Mouse (Mus musculus) CD4-positive helper T cell, adult 2 months (primary cell): ENCODE data around the gene Bpifc.
"Not testable (repeated sequence)": the region's sequence is repeated elsewhere in the genome, so short reads cannot be mapped to it uniquely, and the experiment has no call there.

ENCODE experiments used
- DNase-seq: peaks from one replicate; pipeline ENCODE4 v3.0.0-alpha.2; 2012; ENCODE audit warnings: low read depth, missing footprints, low spot score

The Bpifc gene

DNA sequence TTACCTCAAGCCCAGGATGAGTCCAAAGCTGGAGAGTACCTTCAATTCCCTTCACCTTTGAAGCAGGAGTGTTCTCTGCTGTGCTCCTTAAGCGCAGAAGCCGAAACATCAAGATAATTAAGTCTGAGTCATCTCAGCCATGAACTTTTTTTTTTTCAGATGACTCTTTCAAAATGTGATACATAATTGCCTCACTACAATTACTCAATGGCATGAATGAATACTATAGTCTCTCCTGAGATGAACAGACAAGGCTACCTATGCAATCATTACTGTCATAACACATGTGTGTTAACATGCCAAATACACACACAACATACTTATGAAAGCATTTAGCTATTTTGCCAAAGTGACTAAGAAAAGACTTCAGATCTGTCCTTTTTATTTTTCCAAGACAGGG is at the start of gene Bpifc:
Gene Bpifc, minus strand, starts transcription at position 115 of the 400 bp plus-strand sequence.
- DNase-seq, result no peak

DNA sequence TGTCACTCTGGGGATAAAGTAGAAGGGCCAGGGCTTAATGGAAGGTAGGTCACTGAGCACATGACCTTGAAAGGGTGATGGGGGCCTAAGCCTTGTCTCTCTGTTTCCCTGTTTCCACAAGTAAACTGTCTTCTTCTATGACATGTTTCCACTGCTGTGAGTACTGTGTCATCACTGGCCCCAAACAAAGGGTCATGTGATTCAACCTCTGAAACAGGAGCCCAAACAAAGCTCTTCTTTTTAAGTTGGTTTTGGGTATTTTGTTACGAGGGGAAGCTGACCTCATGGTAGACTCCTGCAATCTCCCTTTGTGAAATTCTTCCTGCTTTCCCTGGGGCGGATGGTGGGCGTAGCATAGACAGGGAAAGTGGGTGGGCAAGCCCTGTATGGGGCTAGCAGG is 48.6 kb upstream of the Bpifc start:
- DNase-seq, result no peak

DNA sequence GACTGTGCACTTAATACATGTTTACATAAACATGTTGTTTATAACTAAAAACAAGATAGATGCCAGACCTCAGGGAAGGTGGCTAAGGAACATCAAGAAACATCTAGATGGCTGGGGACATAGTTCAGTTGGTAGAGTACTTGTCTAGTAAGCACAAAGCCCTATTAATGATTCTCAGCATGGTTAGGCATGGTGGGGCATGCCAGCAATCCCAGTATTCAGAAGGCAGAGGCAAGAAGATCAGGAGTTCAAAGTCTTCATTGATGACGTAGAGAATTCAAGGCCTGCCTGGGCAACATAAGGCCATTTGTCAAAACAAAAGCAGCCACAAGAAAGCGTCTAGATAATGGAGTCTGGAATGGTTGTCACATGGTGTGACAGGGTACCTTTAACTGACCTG is 46.0 kb upstream of the Bpifc start:
- DNase-seq, result no peak

DNA sequence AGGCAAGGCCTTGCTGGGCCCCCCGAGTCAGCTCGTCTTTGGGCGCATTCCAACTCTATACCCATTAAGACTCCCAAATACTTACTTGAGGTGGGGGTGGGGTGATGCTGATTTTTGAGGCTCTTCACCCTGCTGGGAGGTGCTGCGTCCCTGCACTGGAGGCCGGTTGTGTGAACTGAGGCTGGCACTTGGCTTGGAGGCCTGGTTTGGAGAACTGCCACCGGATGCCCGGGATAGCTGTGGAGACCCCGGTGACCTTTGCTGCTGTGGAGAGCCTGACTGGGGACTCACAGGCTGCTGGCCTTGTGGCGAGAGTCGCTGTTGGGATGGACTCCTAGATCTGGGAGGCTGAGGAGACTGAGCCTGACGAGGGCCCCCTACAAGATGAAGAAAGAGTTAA is 45.6 kb upstream of the Bpifc start:
- no peak for DNase-seq

DNA sequence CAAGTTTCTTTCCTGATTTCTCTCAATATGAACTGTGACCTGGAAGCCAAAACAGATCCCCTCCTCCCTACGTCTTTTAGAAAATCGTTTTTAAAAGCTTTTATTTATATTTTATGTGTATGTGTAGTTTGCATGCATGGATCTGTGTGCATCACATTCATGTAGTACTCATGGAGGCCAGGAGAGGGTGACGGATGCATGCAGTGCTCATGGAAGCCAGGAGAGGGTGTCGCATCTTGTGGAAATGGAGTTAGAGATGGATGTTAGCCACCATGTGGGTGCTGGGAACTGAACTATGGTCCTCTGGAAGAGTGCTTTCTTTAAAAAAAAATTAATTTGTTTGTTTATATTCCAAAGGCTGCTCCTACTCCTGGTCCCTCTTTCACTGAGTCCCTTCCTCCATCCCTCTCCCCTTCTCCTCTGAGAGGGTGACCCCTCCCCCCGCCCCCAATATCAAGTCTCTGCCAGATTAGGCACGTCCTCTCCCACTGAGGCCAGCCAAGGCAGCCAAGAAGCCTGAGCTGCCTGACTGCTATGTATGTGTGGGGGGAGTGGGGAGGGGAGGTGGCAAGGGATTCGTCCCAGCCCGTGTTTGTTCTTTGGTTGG is 44.7 kb upstream of the Bpifc start:
- no peak for DNase-seq

DNA sequence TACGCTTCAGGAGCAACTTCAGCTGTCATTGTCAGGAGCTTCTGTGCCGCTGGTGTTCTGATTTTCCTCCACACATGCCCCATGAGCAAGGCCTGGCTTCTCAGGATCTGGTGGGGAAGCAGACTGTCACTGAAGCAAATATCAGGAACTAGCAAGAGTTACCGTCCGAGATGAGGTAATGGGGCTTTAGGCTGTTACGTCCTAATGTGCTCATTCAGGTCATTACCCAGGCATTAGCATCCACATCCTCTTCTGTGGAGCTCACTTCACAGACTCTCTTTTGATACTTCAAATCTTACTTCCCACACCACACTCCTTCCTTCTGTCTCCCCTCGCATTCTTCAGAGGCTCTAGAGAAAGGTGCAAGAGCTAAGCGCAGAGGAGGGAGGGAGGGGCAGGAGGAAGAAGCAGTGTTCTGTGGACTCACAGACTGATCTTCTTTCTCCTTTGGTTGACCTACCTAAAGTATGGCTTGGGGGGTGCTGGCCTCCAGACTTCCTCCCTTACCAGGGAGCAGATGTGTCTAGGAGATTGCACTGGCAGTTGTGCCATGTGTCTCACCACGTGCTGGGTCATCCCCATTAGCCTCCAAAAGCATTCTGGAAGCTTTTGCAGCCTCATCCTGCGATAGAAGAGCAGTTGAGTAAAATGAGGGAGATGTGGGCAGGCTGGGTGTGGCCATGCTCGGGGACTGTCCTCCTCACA is 41.3 kb upstream of the Bpifc start:
- no peak for DNase-seq

DNA sequence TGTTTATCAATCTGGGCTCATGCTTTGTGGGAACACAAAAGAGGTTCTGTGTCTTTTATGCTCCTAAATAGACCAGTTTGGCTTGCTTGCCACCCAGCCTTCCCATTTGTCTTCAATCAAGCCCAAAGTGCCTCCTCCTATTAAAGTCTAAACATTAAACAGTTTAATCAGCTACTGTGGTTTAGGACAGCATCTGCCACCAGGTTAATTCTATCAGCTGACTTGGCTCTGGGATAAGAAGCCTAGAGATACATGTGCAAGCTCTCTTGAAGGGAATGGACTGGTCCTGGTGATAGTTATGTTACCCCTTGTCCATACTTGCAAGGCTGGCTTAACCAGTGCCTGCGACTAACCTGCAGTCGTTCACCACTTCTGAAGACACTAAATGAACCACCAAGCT is 38.8 kb upstream of the Bpifc start:
- DNase-seq, result no peak

DNA sequence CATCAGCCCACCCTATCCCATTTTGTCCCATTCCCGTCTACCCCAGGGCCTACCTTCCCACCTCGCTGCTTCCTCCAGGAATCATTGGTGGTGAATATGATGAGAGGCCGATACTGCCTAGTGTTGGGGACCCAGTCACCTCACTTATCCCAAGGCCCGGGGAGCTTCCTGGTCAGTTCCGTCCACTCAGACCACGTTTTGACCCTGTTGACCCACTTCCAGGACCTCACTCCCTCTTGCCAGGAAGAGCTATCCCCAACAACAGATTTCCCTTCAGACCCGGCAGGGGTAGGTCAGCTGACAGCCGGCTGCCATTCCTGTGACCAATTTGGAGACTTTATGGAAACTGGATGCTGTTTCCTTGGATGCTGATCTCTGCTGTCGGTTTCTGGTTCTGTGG is 36.1 kb upstream of the Bpifc start:
- no peak for DNase-seq

DNA sequence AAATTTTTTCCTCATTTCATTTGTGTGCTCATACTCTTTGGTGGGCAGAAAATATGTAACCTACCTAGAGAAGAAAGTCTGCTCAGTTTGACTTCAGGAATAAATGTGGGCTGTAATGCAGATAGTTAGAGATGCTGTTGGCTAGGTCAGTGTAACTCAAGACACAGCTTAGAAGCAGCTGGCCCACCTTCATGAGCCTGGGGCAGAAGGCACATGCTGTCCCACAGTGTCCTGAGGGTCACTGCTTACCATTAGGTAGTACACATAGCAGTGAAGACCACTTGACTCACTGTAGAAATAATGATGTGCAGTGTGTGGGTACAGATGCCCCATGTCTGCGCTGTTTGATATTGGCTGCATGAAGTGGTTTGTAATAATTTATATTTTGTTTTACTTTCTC is 34.7 kb upstream of the Bpifc start:
- DNase-seq, result no peak

DNA sequence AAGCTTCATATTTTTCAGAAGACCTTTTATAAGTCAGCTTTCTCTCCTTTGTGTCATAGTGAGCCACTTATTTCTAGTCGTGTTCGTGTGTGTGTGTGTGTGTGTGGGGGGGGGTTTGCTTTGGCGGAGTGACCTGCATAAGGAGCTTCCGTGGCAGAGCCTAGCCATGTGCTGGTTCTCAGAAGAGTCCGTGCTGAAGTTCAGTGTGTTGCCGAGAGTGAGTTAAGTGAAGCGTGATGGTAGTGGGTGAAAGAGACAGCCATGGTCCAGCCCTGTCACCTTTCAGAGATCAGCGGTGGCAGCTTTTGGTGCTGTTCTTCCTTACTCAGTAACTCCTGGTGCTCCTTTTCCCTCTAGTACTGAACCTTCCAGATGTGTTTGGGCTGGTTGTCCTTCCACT is 32.4 kb upstream of the Bpifc start:
- no peak for DNase-seq

DNA sequence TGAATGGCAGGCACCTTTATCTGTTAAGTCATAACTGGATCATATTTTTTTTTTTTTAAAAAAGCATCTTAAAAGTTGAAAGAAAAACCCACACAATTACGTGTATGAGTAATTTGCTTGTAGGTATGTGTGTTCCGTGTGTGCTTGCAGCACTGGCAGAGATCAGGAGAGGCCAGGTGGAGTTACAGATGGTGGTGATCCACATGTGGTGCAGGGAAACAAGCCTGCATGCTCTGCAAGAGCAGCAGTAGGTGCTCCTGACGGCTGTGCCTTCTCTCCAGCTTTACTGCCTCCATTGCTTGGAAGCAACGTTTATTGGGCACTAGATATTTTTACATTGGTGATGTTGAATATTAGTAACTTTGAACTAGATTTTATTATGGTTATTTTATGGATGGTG is 32.0 kb upstream of the Bpifc start:
- no peak for DNase-seq

DNA sequence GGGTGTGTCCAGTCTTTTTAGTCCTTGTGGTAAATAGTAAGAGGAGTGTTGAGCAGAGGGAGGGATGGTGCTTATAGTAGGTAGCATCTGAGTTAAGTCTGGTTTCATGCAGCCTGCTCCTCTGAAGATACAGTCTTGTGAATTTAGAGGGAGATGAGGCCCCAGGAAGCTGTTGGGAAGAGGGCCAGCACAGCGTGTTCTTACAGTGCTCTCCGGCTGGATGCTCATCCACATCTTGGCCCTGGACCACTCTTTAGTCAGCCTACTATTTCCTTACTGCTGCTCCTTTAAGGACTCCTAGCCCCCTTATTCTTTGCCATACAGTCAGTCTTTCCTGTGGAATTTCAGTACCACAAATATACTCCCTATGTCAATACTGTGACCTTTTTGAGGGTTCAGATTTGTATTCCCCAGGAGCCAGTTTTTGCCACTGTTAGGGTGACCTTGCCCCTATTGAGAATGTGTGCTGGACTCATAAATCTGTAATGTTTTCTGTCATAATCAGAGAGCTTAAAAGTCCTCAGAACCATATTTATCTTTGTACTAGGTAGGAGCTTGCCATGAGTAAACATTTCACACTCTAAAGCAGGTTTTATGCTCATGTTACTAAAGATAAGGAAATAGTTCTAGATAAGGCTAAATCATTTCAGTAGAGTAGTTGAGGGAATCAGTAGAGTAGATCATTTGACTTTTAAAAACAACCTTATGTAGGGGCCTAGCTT is 22.5 kb upstream of the Bpifc start:
- no peak for DNase-seq

DNA sequence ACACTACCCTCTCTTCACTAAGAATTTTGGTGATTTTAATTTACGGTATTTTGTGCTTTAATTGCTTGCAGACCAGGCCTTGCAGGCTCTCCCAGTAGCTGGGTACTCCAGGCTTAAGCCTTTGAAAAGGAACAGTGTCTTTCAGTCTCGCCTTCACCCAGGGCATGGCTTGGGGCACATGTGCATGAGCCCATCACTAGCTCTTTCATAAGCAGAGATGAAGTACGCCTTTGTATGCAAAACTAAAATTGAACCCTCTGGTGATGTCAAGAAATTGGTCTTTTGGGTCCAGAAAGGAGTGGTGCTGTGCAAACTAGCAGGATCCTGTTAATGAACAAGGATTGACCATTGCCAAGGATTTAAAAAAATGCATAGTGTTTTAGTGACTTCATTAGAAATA is 20.8 kb upstream of the Bpifc start:
- DNase-seq, result no peak

DNA sequence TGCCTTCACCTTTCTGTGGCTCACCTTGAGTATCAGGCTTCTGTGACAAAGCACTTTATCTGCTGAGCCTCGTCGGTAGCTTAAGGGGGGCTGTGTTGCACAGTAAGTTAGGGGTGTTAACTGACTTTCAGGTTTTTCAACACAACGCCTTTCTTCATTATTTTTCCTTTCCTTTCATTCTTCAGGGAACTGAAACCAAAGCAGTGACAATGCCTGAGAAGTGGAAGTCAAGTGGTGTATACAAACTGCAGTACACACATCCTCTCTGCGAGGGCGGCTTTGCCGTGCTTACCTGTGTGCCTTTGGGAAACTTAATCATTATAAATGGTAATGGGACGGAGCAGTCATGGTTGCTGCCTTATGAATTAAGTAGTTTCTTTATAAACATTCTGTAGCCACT is 19.0 kb upstream of the Bpifc start:
- no peak for DNase-seq

DNA sequence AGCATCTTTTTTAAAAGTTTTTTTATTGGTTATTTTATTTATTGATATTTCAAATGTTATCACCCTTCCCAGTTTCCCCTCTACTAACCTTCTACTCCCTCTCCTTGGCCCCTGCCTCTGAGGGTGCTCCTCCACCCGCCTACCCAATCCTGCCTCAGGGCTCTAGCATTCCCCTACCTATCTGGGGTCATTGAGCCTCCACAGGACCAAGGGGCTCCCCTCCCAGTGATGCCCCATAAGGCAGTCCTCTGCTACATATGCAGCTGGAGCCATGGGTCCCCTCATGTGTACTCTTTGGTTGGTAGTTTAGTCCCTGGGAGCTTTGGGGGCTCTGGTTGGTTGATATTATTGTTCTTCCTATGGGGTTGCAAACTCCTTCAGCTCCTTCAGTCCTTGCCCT is 15.1 kb upstream of the Bpifc start:
- DNase-seq, result not testable (repeated sequence)

DNA sequence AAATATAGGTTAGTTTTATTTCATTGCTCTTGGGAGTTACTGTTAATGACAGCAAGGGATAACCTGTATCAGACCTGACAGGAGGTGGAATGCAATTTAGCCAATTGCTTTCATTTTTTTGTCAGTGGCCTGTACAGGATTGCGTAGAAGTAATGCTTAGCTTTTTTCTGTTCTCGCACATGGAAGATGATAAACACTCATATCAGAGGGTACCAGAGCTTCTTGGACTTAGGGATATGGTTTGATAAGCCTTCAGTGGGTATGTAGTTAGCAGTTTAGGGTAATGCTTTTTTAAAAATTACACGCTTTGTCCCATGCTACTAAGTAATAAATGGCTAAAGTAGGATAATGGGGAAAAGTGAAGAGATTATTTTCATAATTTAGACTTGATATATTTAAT is 14.7 kb upstream of the Bpifc start:
- DNase-seq, result no peak

DNA sequence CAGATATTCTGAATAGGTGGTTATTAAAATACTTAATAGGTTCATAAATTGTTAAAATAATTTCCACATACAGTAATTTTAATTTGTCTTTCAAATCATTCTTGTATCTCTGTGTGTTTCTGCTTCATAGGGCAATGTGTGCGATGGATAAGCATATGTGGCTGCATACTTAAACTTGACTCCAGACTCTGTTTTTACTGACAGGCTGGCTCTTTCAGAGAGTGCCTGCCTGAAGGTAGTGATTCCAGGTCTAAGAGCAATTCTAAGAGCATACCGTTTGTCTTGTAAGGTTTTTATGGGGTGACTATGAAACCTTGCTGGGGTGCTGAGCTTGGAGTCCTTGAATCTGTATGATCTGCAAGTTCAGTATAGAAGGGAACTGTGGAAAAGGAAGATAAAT is 14.2 kb upstream of the Bpifc start:
- no peak for DNase-seq

DNA sequence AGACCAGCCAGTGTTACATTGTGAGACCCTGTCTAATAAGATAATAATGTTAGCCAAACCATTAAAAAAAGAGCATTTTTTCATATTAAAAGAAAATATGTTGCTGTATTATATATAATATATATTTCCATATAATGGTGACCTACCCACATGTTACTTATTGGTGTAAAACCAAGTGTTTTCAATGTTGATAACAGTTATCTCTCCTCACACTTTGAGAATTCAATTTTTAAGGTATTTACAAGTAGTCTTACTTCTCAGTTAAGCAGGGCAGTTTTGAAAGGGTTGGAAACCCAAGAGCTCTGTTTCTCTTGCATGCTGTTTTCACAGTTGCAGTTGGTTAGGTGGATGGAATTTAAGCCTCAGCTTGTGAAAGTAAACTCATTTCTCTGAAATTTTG is 11.5 kb upstream of the Bpifc start:
- no peak for DNase-seq

DNA sequence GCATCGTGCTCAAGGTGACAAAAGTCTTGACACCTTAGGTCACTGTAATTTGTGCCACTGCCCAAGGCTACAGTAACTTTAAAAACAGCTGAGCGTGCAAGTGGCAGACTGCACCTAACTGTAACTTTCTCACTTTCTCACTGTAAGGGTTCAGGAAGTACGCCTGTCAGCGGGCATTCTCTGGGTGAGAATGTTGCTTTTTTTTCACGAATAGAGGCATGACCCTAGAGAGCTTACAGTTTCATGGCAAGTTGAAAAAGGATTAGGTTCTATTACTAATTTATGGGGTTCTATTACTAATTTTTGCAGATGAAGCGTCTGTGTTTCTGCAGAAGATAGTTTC is 10.8 kb upstream of the Bpifc start:
- DNase-seq, result no peak

DNA sequence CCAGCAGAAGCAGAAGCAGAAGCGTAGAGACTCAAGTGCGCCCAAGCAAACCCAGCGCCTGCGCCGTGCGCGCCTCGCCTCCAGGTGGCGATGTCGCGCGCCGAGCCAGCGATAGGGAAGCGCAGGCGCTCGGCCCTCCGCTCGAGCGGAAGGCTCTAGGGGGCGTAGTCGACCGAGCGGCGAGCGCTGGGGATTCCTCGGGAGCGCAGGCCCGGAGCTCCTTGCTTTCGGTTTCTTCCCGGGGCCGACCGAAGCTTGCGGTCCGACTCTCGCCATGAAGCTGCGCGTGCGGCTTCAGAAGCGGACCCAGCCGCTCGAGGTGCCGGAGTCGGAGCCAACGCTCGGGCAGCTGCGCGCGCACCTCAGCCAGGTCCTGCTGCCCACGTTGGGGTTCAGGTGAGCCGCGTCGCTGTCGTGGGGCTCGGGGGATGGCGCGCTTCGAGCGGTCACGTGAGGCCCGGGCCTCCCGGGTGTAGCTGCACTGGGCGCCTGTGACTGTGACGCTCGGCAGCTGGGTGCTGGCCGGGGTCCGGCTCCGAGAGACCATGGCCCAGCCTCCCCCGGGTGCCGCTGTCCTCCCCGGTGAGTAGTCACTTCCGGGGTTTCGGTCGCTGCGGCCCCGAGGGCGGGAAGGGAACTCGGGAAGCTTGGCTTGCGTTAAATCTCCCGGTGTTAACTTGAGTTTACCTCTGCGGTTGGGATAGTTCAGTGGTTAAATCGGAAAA is 10.2 kb upstream of the Bpifc start, which contains the start of gene Fbxo7:
Gene Fbxo7, plus strand, starts transcription at position 224 of the 725 bp plus-strand sequence.
- peak; percentile 91 for DNase-seq

DNA sequence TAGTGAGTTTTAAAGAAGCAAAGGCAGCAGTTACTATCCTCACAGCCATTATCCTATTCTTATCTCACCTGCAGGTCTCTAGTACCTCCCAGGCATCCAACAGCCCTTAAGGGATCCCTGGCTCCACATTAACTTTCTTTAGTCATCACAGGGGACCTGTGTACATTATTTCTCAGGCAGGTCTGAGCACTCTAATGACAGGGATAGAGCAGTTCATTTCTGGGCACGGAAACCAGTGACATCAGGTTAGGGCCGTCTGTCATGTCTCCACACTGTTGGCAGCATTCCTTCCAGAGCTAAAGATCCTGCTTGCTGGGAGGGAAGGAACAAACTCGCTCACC is 9.7 kb upstream of the Bpifc start:
- no peak for DNase-seq

DNA sequence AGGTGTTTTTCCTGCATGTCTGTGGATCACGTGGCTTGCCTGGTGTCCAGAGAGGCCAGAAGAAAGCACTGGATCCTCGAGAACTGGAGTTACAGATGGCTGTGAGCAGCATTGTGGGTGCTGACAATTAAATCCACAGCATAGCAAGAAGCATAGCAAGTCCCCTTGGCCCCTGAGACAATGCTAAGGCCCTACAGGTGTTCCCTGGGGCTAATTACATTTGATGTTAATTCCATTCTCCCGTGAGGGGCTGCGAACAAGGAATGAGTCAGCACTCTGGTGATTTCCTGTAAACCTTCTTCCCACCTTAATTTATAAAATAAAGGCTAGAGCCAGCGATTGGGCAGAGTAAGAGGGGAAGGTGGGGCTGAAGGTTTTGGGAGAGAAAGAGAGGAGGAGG is 7.1 kb upstream of the Bpifc start:
- DNase-seq, result no peak

DNA sequence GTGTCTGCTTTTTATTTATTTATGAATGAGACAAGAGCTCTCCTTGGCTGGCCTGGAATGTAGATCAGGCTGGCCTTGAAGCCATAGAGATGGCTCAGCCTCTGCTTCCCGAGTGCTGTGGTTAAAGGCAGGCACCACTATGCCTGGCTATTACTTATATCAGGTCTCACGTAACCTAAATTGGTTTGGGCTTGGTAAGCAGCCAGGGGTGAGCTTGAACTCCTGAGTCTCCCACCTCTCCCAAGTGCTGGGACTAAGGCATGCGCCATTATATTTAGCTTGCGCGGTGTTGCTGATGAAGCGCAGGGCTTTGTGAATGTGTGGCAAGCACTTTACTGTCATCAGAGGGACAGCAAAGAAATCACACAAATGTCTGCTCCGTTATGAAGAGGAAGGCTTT is 6.1 kb upstream of the Bpifc start:
- no peak for DNase-seq
